Mouse (Mus musculus): Measurements from ENCODE around the gene Gpr139.
A peak's percentile ranks its signal among the peaks of the same experiment; 100 is the strongest.

The Gpr139 gene

GRCm38 (mm10) chr7:119184341-119185143, at the start of gene Gpr139:
Gene Gpr139, minus strand, starts transcription at chr7:119184603.
- peak; percentile 49 to 51 for DNase-seq (ENCODE audit: low spot score in 2 of 2)

DNA sequence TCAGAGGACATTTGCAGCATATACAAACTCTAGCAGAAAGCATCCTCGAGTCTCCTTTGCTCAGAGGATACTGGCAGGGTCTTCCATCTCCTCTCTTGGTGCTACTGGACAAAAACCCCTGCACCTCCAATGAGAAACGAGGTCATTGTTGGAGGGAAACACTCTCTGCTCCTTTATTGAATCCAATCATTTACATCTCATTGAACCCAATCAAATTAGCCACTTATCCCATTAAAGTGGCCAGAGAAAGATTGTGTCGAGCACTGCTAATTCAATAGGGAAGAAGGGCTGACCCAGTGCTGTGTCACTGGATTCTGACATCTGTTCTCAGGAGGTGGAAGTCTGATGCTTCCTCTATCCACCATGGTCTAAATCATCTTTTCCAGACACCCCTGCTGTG, 46.6 kb upstream of the Gpr139 start:
- no peak for DNase-seq (ENCODE audit: low spot score in 2 of 2)

GRCm38 (mm10) chr7:119222706-119223105, 38.3 kb upstream of the Gpr139 start:
- DNase-seq (ENCODE audit: low spot score in 2 of 2), result no peak

GRCm38 (mm10) chr7:119219121-119219520, 34.7 kb upstream of the Gpr139 start:
- no peak for DNase-seq (ENCODE audit: low spot score in 2 of 2)

- DNase-seq (ENCODE audit: low spot score in 2 of 2), result no peak
Measured at GRCm38 (mm10) chr7:119207251-119207650, 22.8 kb upstream of the Gpr139 start.

GRCm38 (mm10) chr7:119186374-119186773, 2.0 kb upstream of the Gpr139 start:
- peak; percentile 55 to 69 for DNase-seq (ENCODE audit: low spot score in 2 of 2)

DNA sequence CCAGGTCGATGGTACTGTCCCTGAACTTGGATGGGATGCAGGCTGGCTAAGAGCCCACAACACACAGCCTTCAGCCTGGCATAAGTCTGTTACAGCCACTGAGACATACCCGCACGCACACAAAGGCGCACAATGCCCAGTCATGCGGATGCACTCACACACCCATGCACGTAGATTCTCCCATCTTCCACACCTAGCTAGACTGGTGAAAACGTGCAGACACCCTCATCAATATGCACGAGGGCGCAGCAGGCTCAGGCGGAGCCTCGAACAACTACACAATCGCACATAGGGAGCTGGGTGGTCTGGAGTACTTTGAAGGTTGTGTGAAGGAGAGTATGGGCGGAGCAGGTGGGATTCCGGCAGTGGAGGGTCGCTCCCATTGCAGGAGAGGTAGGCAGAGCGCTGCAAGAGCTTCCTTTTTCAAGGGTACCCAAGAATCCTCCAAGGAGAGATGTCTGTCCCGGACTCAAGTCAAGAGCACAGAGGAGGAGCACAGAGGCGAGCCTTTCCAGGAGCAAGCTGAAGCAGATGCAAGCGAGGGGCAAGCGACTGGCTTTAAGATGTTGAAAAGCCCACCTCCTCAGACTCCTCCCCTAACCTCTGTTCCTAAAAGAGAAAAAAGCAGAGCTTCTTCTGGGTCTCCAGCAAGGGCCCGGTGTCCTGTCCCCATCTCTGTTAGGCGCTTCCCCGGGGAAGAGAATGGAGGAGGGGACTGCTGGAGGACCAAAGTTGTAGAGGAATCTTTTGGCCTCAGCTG, 958 bp upstream of the Gpr139 start:
- peak in 1 of 2 experiments; percentile 4 for DNase-seq (ENCODE audit: low spot score in 2 of 2)

- DNase-seq (ENCODE audit: low spot score in 2 of 2), result no peak
Measured at GRCm38 (mm10) chr7:119181053-119181452, 3.4 kb downstream of the Gpr139 start.

GRCm38 (mm10) chr7:119160015-119160414, 24.4 kb downstream of the Gpr139 start:
- DNase-seq (ENCODE audit: low spot score in 2 of 2), result no peak

DNA sequence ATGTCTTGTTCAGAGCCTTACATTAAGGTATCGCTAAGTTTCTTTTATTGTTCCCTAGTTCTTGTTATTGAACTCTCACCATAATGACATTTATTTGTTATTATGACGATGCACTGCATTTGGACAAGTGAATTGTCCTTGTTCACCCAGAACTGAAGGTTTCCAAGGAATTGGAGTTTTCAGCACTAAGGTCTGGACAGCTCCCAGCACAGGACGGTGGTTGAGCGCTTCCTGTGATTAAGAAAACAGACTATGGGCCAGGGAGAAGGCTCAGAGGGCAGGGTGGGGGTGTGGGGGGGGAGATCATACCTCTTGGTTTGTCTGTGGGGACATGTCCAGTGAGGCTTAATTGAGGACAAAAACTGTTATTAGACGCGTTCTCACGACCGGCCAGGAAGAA, 72.6 kb downstream of the Gpr139 start:
- no peak for DNase-seq (ENCODE audit: low spot score in 2 of 2)

DNA sequence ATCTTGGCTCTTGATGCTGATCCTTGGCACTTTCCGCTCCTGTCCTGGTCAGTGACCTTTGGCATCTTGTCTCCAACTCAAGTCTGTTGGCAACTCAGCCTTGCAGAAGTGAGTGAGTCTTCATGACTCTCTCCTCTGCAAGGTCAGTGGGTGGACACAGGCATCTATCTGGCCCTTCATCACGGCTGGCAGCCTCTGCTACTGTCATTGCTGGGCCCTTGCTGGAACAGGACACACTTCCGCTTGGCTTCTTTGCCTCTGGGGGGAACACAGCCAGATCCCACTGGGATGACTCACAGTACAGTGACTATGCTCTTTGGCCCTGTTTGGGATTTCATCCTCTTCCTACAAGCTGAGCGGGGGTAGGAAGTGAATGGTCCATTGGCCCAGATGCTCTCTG, 78.5 kb downstream of the Gpr139 start:
- DNase-seq (ENCODE audit: low spot score in 2 of 2), result no peak

DNA sequence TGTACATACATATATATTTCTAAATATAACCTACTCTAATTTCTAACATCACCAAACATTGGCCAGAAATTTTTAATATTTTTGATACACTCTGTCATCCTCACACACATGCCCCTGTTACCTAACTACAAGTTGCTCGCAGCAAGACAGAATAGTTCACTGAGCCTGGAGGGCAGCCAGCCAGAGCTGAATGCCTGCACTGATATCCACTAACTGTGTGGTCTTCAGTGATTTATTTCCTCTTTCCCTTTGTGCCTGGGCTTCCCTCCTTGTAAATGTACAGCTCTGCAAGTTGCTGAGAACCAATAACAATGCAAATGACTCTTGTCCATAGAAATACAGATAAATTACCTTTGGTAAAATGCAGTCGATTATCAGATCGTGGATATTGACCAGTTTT, 87.8 kb downstream of the Gpr139 start:
- no peak for DNase-seq (ENCODE audit: low spot score in 2 of 2)
